Mouse (Mus musculus) hindbrain, embryonic 14.5 days (tissue): ENCODE measurements around the gene Hes1. TPM values are rescaled to one million over a fixed set of nuclear protein-coding genes. Genes with fewer than 3 reads are reported as not detected.

Experiments used
- ATAC-seq: fragments of 200-750 bp; cut with Nextera tagmentation; 2 replicates; pipeline ENCODE4 v1.8.0; 2017; ENCODE audit warnings: moderate number of reproducible peaks, mild to moderate bottlenecking, moderate TSS enrichment, moderate library complexity; ENCODE audit not compliant: low FRiP score
- DNase-seq: peaks from one replicate; pipeline ENCODE4 v3.0.0-alpha.2; 2015; ENCODE audit warnings: low spot score
- H3K27ac ChIP-seq: fragments of 300-500 bp; sonication (generic); 2 replicates; pipeline ENCODE4 v1.5.1; 2014; ENCODE audit warnings: mild to moderate bottlenecking, moderate library complexity
- H3K27me3 ChIP-seq: fragments of 300-500 bp; sonication (generic); 2 replicates; pipeline ENCODE4 v1.6.1; 2014; ENCODE audit warnings: mild to moderate bottlenecking, low read length, mixed read lengths; ENCODE audit not compliant: control insufficient read depth, insufficient read depth
- H3K36me3 ChIP-seq: fragments of 300-500 bp; sonication (generic); replicated peaks from 2 replicates; pipeline ENCODE4 v1.6.1; 2014; ENCODE audit not compliant: control insufficient read depth, insufficient read depth
- H3K4me1 ChIP-seq: fragments of 300-500 bp; sonication (generic); replicated peaks from 2 replicates; pipeline ENCODE4 v1.6.1; 2014; ENCODE audit warnings: antibody characterized with exemption, low read length, mixed read lengths; ENCODE audit not compliant: control insufficient read depth, insufficient read depth
- H3K4me2 ChIP-seq: fragments of 300-500 bp; sonication (generic); replicated peaks from 2 replicates; pipeline ENCODE4 v1.6.1; 2014; ENCODE audit warnings: mild to moderate bottlenecking, moderate library complexity
- H3K4me3 ChIP-seq: fragments of 300-500 bp; sonication (generic); replicated peaks from 2 replicates; pipeline ENCODE4 v1.5.1; 2014; ENCODE audit warnings: mild to moderate bottlenecking, low read length
- H3K9ac ChIP-seq: fragments of 300-500 bp; sonication (generic); 2 replicates; pipeline ENCODE4 v1.6.1; 2014
- H3K9me3 ChIP-seq: fragments of 300-500 bp; sonication (generic); 2 replicates; pipeline ENCODE4 v1.6.1; 2016; ENCODE audit warnings: low read length; ENCODE audit not compliant: control insufficient read depth
- WGBS: fragments of 180-500 bp; shearing (Covaris S2); extraction: QIAGEN DNeasy Blood & Tissue Kit; methylation state at CpG from one replicate; pipeline ENCODE4 v1.1.7; 2014; 5-methylcytosine and 5-hydroxymethylcytosine counted together
- polyA plus RNA-seq: library from polyadenylated mRNA; unstranded; fragments of >200 nt; fragmentation: Nextera tagmentation; extraction: Ambion mirVana; gene quantifications from 2 replicates; pipeline ENCODE4 v1.2.1, GENCODE M21; 2014

The Hes1 gene
- polyA plus RNA-seq, 1 experiment from 2014 or later = 18.0 TPM

GRCm38 (mm10) chr16:30032326-30032904 is 31.8 kb upstream of the Hes1 start:
- H3K4me2 ChIP-seq = no peak overlapping the region
- peaks cover 16% of the 10 kb centered on the region; the same call in 1 of the 2 replicates for H3K27me3 ChIP-seq
- ATAC-seq (no peak), DNase-seq (peak; percentile 48)
- H3K36me3 ChIP-seq = no peaks in the 10 kb centered on the region
- no peaks in the 10 kb centered on the region for H3K9me3 ChIP-seq
- 0 out of 2 replicates have a peak, but pooled peaks cover 4% of the 10 kb centered on the region for H3K4me1 ChIP-seq
- no peak overlapping the region for H3K9ac ChIP-seq
- WGBS = 56% methylated on average over 2 of the region's 2 CpGs
- H3K27ac ChIP-seq = no peak overlapping the region
- no peak overlapping the region for H3K4me3 ChIP-seq

DNA sequence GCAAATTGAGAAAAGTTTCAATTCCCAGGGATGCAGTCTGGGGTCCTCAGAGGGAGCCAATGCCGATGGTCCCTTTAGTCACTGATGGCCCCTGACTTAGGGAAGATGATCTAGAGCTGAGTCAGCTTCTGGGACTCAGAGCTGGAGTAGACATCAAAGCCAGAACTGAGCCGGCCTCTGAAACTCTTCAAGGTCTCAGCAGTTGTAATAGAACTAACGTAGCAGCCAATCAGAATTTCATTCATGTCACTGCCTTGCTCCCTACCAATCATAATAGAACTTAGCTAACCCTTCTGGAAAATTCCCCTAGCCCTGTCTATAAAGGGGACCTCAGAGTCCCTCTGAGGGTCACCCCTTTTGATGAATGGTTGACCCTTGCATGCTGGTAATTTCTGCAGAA is 30.8 kb upstream of the Hes1 start:
- 0 out of 2 replicates have a peak, but pooled peaks cover 4% of the 10 kb centered on the region for H3K4me1 ChIP-seq
- H3K4me3 ChIP-seq = no peak overlapping the region
- no peak overlapping the region for H3K9ac ChIP-seq
- no peaks in the 10 kb centered on the region for H3K9me3 ChIP-seq
- 81% methylated on average over 3 of the region's 3 CpGs for WGBS
- no peaks in the 10 kb centered on the region for H3K36me3 ChIP-seq
- DNase-seq (no peak), ATAC-seq (no peak)
- no peak overlapping the region for H3K27ac ChIP-seq
- H3K4me2 ChIP-seq = no peak overlapping the region
- H3K27me3 ChIP-seq = peaks cover 22% of the 10 kb centered on the region; the same call in 1 of the 2 replicates

DNA sequence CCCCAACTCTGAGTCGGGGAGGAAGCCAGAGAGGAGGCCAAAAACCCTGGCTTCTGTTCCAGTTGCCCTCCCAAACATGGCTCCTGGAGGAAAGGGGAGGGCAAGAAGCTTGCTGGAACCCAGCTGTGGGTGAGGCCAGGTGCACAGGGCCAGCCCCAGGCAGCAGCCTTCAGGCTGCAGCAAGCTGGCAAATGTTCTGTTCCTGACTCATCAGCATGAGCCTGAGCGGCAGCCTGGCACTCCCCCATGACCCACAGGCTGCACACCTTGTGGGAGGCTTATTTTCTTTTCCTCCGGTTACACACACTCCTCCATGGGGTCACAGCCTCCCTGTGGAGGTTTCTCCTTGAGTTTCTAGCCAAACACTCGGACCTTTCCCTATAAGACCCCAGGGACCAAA is 30.2 kb upstream of the Hes1 start:
- H3K4me2 ChIP-seq = no peak overlapping the region
- no peaks in the 10 kb centered on the region for H3K36me3 ChIP-seq
- H3K9ac ChIP-seq = no peak overlapping the region
- H3K4me3 ChIP-seq = no peak overlapping the region
- H3K27me3 ChIP-seq = peaks cover 22% of the 10 kb centered on the region; the same call in 1 of the 2 replicates
- H3K9me3 ChIP-seq = no peaks in the 10 kb centered on the region
- H3K27ac ChIP-seq = no peak overlapping the region
- H3K4me1 ChIP-seq = 0 out of 2 replicates have a peak, but pooled peaks cover 4% of the 10 kb centered on the region
- ATAC-seq (no peak), DNase-seq (no peak)
- 54% methylated on average over 4 of the region's 4 CpGs for WGBS

GRCm38 (mm10) chr16:30034521-30034920 is 29.7 kb upstream of the Hes1 start:
- no peaks in the 10 kb centered on the region for H3K9me3 ChIP-seq
- no peak overlapping the region for H3K4me2 ChIP-seq
- H3K27me3 ChIP-seq = peaks cover 26% of the 10 kb centered on the region
- peaks cover 7% of the 10 kb centered on the region for H3K4me1 ChIP-seq
- H3K36me3 ChIP-seq = no peaks in the 10 kb centered on the region
- ATAC-seq (no peak), DNase-seq (no peak)
- H3K9ac ChIP-seq = no peak overlapping the region
- 68% methylated on average over 6 of the region's 6 CpGs for WGBS
- no peak overlapping the region for H3K4me3 ChIP-seq
- H3K27ac ChIP-seq = no peak overlapping the region

DNA sequence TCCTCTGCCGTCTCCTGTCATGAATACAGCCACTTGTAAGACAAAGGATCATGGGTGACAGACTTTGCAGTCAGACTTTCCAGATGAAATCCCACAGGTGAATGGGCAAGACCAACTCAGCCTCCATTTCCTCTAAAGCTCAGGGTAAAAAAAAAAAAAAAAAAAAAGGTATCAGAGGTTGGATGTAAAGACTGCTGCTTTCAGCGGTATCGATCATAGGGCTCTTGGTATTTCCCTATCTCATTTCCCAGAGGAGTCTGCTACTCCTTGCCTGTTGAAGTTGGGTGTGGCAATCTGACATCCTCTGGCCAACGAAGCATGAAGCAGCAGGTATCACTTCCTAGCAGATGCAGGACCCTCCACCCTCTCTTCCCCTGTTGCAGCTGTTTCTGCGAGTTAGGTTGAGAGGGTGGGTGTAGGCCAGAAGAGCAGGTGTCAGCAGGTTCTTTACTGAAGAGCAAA is 29.2 kb upstream of the Hes1 start:
- Histone ChIP-seq H3K36me3 (no peaks in the 10 kb centered on the region), H3K9ac (no peak overlapping the region), H3K27ac (no peak overlapping the region), H3K27me3 (peaks cover 29% of the 10 kb centered on the region), H3K4me3 (no peak overlapping the region), H3K9me3 (no peaks in the 10 kb centered on the region), H3K4me1 (peaks cover 6% of the 10 kb centered on the region), H3K4me2 (no peak overlapping the region)
- DNase-seq = no peak
- ATAC-seq = no peak
- 69% methylated on average over 5 of the region's 5 CpGs for WGBS

DNA sequence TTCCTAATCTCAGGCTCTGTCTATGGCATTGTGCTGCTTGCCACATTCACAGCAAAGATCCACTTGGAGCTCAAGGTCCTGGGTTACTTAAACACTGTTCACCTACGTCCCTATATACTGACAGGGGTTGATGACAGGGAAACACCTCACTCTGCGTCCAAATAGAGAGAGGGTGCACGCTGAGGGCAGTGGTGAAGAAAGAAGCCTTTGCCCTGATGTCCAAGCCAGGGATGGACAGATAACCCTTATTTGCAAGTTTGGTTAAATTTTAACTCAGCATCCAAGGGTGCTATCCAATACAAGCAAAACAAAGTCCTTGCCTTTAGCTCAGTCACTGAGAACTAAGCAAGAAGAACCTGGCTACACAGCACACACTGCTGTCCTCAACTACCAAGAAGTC is 28.1 kb upstream of the Hes1 start:
- Histone ChIP-seq H3K4me3 (no peak overlapping the region), H3K4me2 (no peak overlapping the region), H3K9ac (no peak overlapping the region), H3K9me3 (no peaks in the 10 kb centered on the region), H3K4me1 (peaks cover 6% of the 10 kb centered on the region), H3K27ac (no peak overlapping the region), H3K36me3 (no peaks in the 10 kb centered on the region), H3K27me3 (peaks cover 29% of the 10 kb centered on the region)
- no peak for DNase-seq
- ATAC-seq = no peak
- 77% methylated on average over 3 of the region's 3 CpGs for WGBS

- ATAC-seq = peak; percentile 34; the same call in 1 of the 2 replicates
- no peak overlapping the region for H3K27ac ChIP-seq
- DNase-seq = no peak
- no peak overlapping the region for H3K4me2 ChIP-seq
- H3K9ac ChIP-seq = no peak overlapping the region; the same call in 1 of the 2 replicates
- H3K4me1 ChIP-seq = peaks cover 6% of the 10 kb centered on the region
- H3K27me3 ChIP-seq = peaks cover 25% of the 10 kb centered on the region
- no peak overlapping the region for H3K4me3 ChIP-seq
- 14% methylated on average over 15 of the region's 17 CpGs for WGBS
- H3K9me3 ChIP-seq = no peaks in the 10 kb centered on the region
- no peaks in the 10 kb centered on the region for H3K36me3 ChIP-seq
Observed at GRCm38 (mm10) chr16:30038663-30039593, 25.3 kb upstream of the Hes1 start.

DNA sequence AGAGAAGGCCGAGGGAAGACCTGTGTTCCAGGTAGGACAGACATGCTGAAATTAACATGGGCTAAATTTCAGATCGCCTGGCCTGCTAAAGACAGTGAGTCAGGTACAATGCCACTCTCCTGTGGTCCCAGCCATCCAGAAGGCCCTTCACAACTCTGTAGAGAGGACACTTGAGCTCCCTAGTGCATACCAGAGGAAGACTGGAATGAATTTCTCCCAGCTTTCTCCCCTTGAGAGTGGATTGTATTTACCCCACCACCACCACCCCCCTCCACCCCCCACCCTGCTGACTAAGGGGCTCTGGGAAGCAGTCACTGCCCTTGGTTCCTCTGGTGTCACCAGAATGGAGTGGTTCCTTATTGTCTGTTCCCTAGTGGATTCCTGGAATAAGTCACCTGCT is 24.3 kb upstream of the Hes1 start:
- H3K36me3 ChIP-seq = no peaks in the 10 kb centered on the region
- no peak overlapping the region for H3K27ac ChIP-seq
- ATAC-seq (no peak), DNase-seq (no peak)
- no peak overlapping the region for H3K9ac ChIP-seq
- no peak overlapping the region for H3K4me2 ChIP-seq
- peaks cover 27% of the 10 kb centered on the region for H3K27me3 ChIP-seq
- no peaks in the 10 kb centered on the region for H3K9me3 ChIP-seq
- WGBS = 77% methylated on average over 2 of the region's 2 CpGs
- H3K4me1 ChIP-seq = peaks cover 6% of the 10 kb centered on the region
- no peak overlapping the region for H3K4me3 ChIP-seq

DNA sequence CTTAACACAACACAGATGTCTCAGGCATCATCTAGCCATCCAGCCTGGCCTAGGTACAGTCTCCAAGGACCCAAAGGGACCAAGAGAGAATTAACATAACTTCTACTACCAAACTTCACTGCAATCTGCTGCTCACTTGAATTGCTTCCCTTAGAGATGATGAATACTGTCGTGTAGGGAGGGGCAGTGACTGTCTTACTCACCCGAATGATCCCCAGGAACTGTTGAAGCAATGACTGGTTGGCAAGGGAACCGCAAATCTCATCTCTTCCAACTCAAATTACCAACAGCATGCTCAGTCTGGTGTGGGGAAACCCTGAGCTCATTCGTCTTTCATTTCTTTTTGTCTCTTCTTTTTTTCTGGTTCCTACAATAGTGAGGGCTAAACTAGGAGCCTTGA is 21.3 kb upstream of the Hes1 start:
- Histone ChIP-seq H3K4me3 (no peak overlapping the region), H3K9me3 (no peaks in the 10 kb centered on the region), H3K4me1 (peaks cover 6% of the 10 kb centered on the region), H3K9ac (no peak overlapping the region), H3K36me3 (no peaks in the 10 kb centered on the region), H3K27me3 (peaks cover 12% of the 10 kb centered on the region), H3K27ac (no peak overlapping the region), H3K4me2 (no peak overlapping the region)
- DNase-seq (no peak), ATAC-seq (no peak)
- 64% methylated on average over 4 of the region's 4 CpGs for WGBS
